Mouse (Mus musculus) neural tube, embryonic 14.5 days (tissue): ENCODE measurements around the gene Tubg2. TPM values are rescaled to one million over a fixed set of nuclear protein-coding genes. Genes with fewer than 3 reads are reported as not detected.

ENCODE experiments used
- ATAC-seq: fragments of 200-750 bp; cut with Nextera tagmentation; 2 replicates; pipeline ENCODE4 v1.8.0; 2017; ENCODE audit warnings: low read depth, mild to moderate bottlenecking, moderate TSS enrichment, moderate library complexity
- H3K27ac ChIP-seq: fragments of 300-500 bp; sonication (generic); 2 replicates; pipeline ENCODE4 v1.5.1; 2014; ENCODE audit warnings: low read depth, mild to moderate bottlenecking, control low read depth, low read length, moderate library complexity, mixed read lengths
- H3K27me3 ChIP-seq: fragments of 300-500 bp; sonication (generic); 2 replicates; pipeline ENCODE4 v1.6.1; 2014; ENCODE audit warnings: low read length; ENCODE audit not compliant: control insufficient read depth, insufficient read depth
- H3K36me3 ChIP-seq: fragments of 300-500 bp; sonication (generic); 2 replicates; pipeline ENCODE4 v1.6.1; 2014; ENCODE audit warnings: low read length, mixed read lengths; ENCODE audit not compliant: control insufficient read depth, insufficient read depth
- H3K4me1 ChIP-seq: fragments of 300-500 bp; sonication (generic); 2 replicates; pipeline ENCODE4 v1.6.1; 2014; ENCODE audit warnings: low read length; ENCODE audit not compliant: control insufficient read depth, insufficient read depth
- H3K4me2 ChIP-seq: fragments of 300-500 bp; sonication (generic); 2 replicates; pipeline ENCODE4 v1.6.1; 2014; ENCODE audit warnings: mild to moderate bottlenecking, low read depth, low read length, control low read depth
- H3K4me3 ChIP-seq: fragments of 300-500 bp; sonication (generic); 2 replicates; pipeline ENCODE4 v1.5.1; 2014; ENCODE audit warnings: low read depth, low read length, control low read depth, mixed read lengths
- H3K9ac ChIP-seq: fragments of 300-500 bp; sonication (generic); replicated peaks from 2 replicates; pipeline ENCODE4 v1.6.1; 2014; ENCODE audit warnings: low read depth, mild to moderate bottlenecking, control low read depth, low read length, mixed read lengths
- H3K9me3 ChIP-seq: fragments of 300-500 bp; sonication (generic); 2 replicates; pipeline ENCODE4 v1.6.1; 2016; ENCODE audit warnings: low read length; ENCODE audit not compliant: control insufficient read depth
- WGBS: fragments of 180-500 bp; shearing (Covaris S2); extraction: QIAGEN DNeasy Blood & Tissue Kit; methylation state at CpG from one replicate; pipeline ENCODE4 v1.1.7; 2014; 5-methylcytosine and 5-hydroxymethylcytosine counted together
- polyA plus RNA-seq: library from polyadenylated mRNA; unstranded; fragments of >200 nt; fragmentation: Nextera tagmentation; extraction: Ambion mirVana; gene quantifications from 2 replicates; pipeline ENCODE4 v1.2.1, GENCODE M21; 2014

Tubg2 gene
- polyA plus RNA-seq, 1 experiment from 2014 or later = 62.6 TPM

DNA sequence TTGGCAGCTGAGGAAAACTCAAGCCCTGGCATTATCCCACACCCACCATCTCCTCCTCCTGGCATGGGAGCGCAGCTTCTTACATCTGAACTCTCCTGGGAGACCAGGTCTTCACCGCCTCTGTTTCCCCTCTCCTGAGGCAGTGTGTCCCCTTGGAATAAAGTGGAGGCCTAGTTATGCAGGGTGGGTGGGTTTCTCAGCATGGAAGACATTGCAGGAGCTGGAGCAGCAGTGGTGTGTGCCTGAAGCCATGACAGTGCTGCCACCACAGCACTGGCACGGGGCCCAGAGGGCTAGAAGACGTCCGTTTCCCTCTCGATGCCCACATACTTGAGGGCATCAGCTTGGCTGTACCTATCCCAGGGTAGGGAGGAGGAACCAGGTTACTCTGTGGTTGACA lies 36.9 kb downstream of the Tubg2 start:
- H3K9me3 ChIP-seq = no peaks in the 10 kb centered on the region
- ATAC-seq = no peak
- H3K9ac ChIP-seq = no peak overlapping the region
- H3K4me3 ChIP-seq = no peak overlapping the region
- H3K27ac ChIP-seq = no peak overlapping the region
- WGBS = 92% methylated on average over 6 of the region's 6 CpGs
- H3K4me1 ChIP-seq = peaks cover 15% of the 10 kb centered on the region
- peaks cover 7% of the 10 kb centered on the region; the same call in 1 of the 2 replicates for H3K36me3 ChIP-seq
- H3K4me2 ChIP-seq = no peak overlapping the region
- H3K27me3 ChIP-seq = no peaks in the 10 kb centered on the region

DNA sequence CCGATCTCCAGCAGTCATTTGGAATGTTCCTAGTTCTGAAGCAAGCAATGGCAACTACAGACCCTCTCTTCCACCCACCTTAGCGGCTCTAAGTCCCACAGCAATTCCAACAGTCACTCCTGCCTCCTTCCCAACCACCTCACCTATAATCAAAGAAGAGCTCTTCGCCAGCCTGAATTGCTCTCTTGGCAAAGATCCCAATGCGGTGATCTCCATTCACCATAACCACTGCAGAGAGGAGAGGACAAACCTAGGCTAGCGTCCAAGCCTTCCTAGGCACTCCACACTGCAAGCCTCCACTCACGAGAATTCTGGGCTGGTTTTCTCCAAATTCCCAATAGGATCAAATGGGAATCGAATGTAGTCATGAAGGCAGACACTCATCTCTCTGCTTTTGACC lies 37.4 kb downstream of the Tubg2 start:
- H3K27ac ChIP-seq = no peak overlapping the region
- H3K4me1 ChIP-seq = peaks cover 15% of the 10 kb centered on the region
- no peak overlapping the region for H3K9ac ChIP-seq
- no peak for ATAC-seq
- no peaks in the 10 kb centered on the region for H3K9me3 ChIP-seq
- H3K4me2 ChIP-seq = no peak overlapping the region
- no peaks in the 10 kb centered on the region for H3K27me3 ChIP-seq
- 85% methylated on average over 7 of the region's 7 CpGs for WGBS
- H3K4me3 ChIP-seq = no peak overlapping the region
- H3K36me3 ChIP-seq = peaks cover 12% of the 10 kb centered on the region; the same call in 1 of the 2 replicates

- H3K4me2 ChIP-seq = no peak overlapping the region
- H3K9me3 ChIP-seq = no peaks in the 10 kb centered on the region
- H3K9ac ChIP-seq = no peak overlapping the region
- ATAC-seq = no peak
- WGBS = 89% methylated on average over 5 of the region's 5 CpGs
- no peak overlapping the region for H3K27ac ChIP-seq
- no peak overlapping the region for H3K4me3 ChIP-seq
- peaks cover 16% of the 10 kb centered on the region; the same call in 1 of the 2 replicates for H3K36me3 ChIP-seq
- peaks cover 13% of the 10 kb centered on the region for H3K4me1 ChIP-seq
- H3K27me3 ChIP-seq = no peaks in the 10 kb centered on the region
These were observed 38.4 kb downstream of the Tubg2 start for GRCm38 (mm10) chr11:101194137-101194536.

DNA sequence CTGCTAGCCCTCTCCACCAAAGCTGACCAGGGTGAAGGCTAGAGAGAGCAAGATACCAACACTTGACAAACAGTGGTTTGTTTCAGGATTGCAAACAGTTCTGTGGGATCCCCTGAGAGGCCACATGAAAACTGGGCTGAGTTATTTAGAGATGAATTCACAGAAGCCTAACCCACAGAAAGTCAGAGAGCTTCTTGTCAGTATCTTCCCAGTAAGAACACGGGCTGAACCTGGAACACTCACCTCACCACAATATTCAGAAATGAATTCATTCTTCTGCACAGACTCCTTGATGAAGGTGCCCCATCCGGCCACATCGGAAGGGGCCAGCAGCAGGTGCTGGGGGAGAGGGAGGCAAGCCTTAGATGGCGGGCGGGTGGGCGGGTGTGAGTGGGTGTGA lies 38.9 kb downstream of the Tubg2 start:
- ATAC-seq = no peak
- Histone ChIP-seq H3K27me3 (no peaks in the 10 kb centered on the region), H3K27ac (no peak overlapping the region), H3K4me3 (no peak overlapping the region), H3K4me2 (no peak overlapping the region), H3K36me3 (peaks cover 21% of the 10 kb centered on the region; the same call in 1 of the 2 replicates), H3K9ac (no peak overlapping the region), H3K4me1 (peaks cover 9% of the 10 kb centered on the region), H3K9me3 (no peaks in the 10 kb centered on the region)
- WGBS = 92% methylated on average over 6 of the region's 6 CpGs

DNA sequence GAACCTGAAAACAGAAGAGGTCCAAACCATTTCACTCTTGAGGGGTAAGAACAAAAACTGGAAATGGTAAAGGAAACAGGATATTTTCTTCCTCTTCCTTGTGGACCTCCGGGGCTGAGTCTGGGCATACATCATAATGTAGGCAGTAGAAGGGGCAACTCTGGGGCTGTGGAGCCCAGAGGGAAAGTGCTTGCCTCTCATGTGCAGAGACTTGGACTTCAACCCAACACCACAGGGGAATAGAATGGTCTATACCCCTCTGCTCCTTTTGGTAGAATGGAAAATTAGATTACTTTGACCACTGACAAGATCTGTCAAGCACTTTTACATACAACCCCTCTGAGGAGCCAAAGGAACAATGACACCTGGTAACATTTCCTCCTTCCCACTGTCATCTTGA lies 39.4 kb downstream of the Tubg2 start:
- Histone ChIP-seq H3K4me3 (no peak overlapping the region), H3K4me1 (peaks cover 4% of the 10 kb centered on the region), H3K9ac (no peak overlapping the region), H3K36me3 (peaks cover 21% of the 10 kb centered on the region; the same call in 1 of the 2 replicates), H3K4me2 (no peak overlapping the region), H3K27ac (no peak overlapping the region), H3K27me3 (no peaks in the 10 kb centered on the region), H3K9me3 (no peaks in the 10 kb centered on the region)
- 67% methylated on average over 1 of the region's 1 CpGs for WGBS
- ATAC-seq = no peak

DNA sequence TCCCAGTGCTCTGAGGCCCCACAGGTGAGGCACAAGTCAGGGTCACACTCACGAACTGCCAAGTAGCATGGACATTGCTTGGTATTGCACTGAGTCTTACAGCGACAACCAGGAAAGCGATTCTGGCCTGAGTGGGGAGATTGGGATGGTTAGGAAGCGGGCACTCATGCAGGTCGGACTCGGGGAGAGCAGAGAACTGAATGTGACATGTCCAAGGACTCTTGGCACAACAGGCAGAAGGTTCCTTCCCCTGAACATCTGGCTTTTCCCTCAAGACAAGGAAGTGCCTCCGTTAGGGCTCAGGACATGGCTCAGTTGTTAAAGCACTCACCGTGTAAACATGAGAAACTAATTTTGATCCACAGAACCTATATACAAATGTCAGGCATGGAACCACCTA lies 39.9 kb downstream of the Tubg2 start:
- WGBS = 91% methylated on average over 8 of the region's 8 CpGs
- Histone ChIP-seq H3K4me3 (no peak overlapping the region), H3K4me2 (no peak overlapping the region), H3K4me1 (no peaks in the 10 kb centered on the region), H3K27me3 (no peaks in the 10 kb centered on the region), H3K36me3 (peaks cover 21% of the 10 kb centered on the region; the same call in 1 of the 2 replicates), H3K9ac (no peak overlapping the region), H3K27ac (no peak overlapping the region), H3K9me3 (no peaks in the 10 kb centered on the region)
- no peak for ATAC-seq

DNA sequence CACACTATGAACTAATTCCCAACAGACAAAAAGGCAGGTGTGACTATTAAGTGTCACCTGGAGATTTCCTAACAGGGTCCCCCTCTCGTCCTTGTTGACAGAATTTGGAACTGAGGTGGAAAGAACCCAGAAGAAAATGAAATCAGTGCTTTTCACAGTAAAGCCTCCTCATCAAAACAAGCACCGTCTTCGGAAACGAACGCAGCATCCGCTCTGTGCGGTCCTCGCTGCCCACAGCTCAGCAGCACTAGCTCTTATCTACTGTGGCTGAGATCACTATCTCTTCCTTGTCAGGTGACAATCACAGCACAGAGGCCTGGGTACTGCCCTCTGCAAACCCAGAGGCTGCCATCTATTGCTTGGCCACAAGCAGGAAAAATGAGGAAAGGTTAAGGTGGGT lies 40.5 kb downstream of the Tubg2 start:
- H3K9ac ChIP-seq = no peak overlapping the region
- no peaks in the 10 kb centered on the region for H3K9me3 ChIP-seq
- H3K4me3 ChIP-seq = no peak overlapping the region
- WGBS = 95% methylated on average over 8 of the region's 8 CpGs
- H3K36me3 ChIP-seq = peaks cover 21% of the 10 kb centered on the region; the same call in 1 of the 2 replicates
- H3K27ac ChIP-seq = no peak overlapping the region
- no peak for ATAC-seq
- no peaks in the 10 kb centered on the region for H3K27me3 ChIP-seq
- no peaks in the 10 kb centered on the region for H3K4me1 ChIP-seq
- no peak overlapping the region for H3K4me2 ChIP-seq

DNA sequence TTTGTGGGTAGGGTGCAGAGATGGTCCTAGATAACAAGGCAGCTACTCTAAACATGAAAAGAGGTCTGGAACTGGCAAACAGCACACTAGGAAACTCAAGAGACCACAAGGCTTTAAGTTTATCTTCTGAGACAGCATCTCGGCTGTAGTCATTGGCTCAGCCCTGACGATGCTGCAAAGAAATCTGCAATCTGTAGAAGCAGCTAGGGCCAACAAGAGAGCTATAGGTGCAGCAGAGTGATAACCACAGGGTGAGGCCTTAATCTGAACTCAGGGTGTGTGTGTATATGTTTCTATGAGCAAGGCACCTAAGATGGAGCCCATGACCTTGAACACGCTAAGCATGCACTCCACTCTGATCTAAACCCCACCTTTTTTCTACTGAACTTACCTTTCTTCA lies 43.8 kb downstream of the Tubg2 start:
- Histone ChIP-seq H3K4me1 (no peaks in the 10 kb centered on the region), H3K27ac (no peak overlapping the region), H3K36me3 (peaks cover 27% of the 10 kb centered on the region), H3K4me2 (no peak overlapping the region), H3K9me3 (no peaks in the 10 kb centered on the region), H3K27me3 (no peaks in the 10 kb centered on the region), H3K9ac (no peak overlapping the region), H3K4me3 (no peak overlapping the region)
- 96% methylated on average over 3 of the region's 3 CpGs for whole genome bisulfite sequencing
- no peak for ATAC-seq

DNA sequence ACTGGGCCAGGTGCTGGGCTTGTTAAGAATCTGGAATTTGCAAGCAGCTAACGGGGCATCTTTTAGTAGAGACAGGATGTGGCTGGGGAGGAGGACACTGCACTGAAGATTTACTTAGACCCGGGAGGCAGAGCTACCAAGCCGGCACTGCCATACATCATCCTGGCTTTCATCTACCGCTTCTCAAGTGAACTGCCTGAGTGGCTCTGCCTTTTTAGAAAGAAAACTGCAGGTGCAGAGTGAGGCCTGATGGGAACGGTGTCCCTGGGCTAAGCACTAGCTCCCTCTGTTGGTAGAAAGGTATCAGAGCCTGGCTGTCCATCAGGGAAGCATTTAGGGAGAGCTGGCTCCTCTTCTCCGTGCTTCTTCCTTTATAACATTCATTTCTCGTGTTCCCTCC lies 45.3 kb downstream of the Tubg2 start:
- no peak for ATAC-seq
- H3K4me3 ChIP-seq = no peak overlapping the region

More for the DNA sequence above, 45.3 kb downstream of the Tubg2 start:
- no peaks in the 10 kb centered on the region for H3K27me3 ChIP-seq
- H3K9ac ChIP-seq = no peak overlapping the region
- H3K36me3 ChIP-seq = peaks cover 30% of the 10 kb centered on the region
- H3K4me2 ChIP-seq = no peak overlapping the region
- no peak overlapping the region for H3K27ac ChIP-seq
- WGBS = 17% methylated on average over 7 of the region's 7 CpGs
- no peaks in the 10 kb centered on the region for H3K4me1 ChIP-seq
- no peaks in the 10 kb centered on the region for H3K9me3 ChIP-seq
